Mouse (Mus musculus) hindbrain, embryonic 11.5 days (tissue): Measurements from ENCODE around the gene Mctp1. TPM values are rescaled to one million over a fixed set of nuclear protein-coding genes. Genes with fewer than 3 reads are reported as not detected.

ENCODE experiments used
- ATAC-seq: fragments of 200-750 bp; cut with Nextera tagmentation; 2 replicates; pipeline ENCODE4 v1.8.0; 2017; ENCODE audit warnings: mild to moderate bottlenecking, moderate TSS enrichment, moderate library complexity; ENCODE audit not compliant: low FRiP score
- DNase-seq: peaks from one replicate; pipeline ENCODE4 v3.0.0-alpha.2; 2015; ENCODE audit warnings: low spot score
- H3K27ac ChIP-seq: fragments of 300-500 bp; sonication (generic); 2 replicates; pipeline ENCODE4 v1.5.1; 2014; ENCODE audit warnings: mild to moderate bottlenecking, low read depth, low read length
- H3K27me3 ChIP-seq: fragments of 300-500 bp; sonication (generic); 2 replicates; pipeline ENCODE4 v1.6.1; 2014; ENCODE audit warnings: mild to moderate bottlenecking, low read length, moderate library complexity, mixed read lengths; ENCODE audit not compliant: control insufficient read depth, insufficient read depth
- H3K36me3 ChIP-seq: fragments of 300-500 bp; sonication (generic); 2 replicates; pipeline ENCODE4 v1.6.1; 2014; ENCODE audit warnings: mild to moderate bottlenecking, low read length, moderate library complexity, mixed read lengths; ENCODE audit not compliant: control insufficient read depth, insufficient read depth
- H3K4me1 ChIP-seq: fragments of 300-500 bp; sonication (generic); replicated peaks from 2 replicates; pipeline ENCODE4 v1.6.1; 2014; ENCODE audit warnings: low read length, mixed read lengths; ENCODE audit not compliant: control insufficient read depth, insufficient read depth
- H3K4me2 ChIP-seq: fragments of 300-500 bp; sonication (generic); replicated peaks from 2 replicates; pipeline ENCODE4 v1.6.1; 2014; ENCODE audit warnings: mild to moderate bottlenecking, low read depth, low read length
- H3K4me3 ChIP-seq: fragments of 300-500 bp; sonication (generic); 2 replicates; pipeline ENCODE4 v1.5.1; 2014; ENCODE audit warnings: low read depth, low read length
- H3K9ac ChIP-seq: fragments of 300-500 bp; sonication (generic); 2 replicates; pipeline ENCODE4 v1.6.1; 2014; ENCODE audit warnings: low read depth, low read length
- H3K9me3 ChIP-seq: fragments of 300-500 bp; sonication (generic); 2 replicates; pipeline ENCODE4 v1.6.1; 2016; ENCODE audit warnings: low read length; ENCODE audit not compliant: control insufficient read depth
- WGBS: fragments of 180-500 bp; shearing (Covaris S2); extraction: QIAGEN DNeasy Blood & Tissue Kit; methylation state at CpG from one replicate; pipeline ENCODE4 v1.1.7; 2014; 5-methylcytosine and 5-hydroxymethylcytosine counted together
- polyA plus RNA-seq: library from polyadenylated mRNA; unstranded; fragments of >200 nt; fragmentation: Nextera tagmentation; extraction: Ambion mirVana; gene quantifications from 2 replicates; pipeline ENCODE4 v1.2.1, GENCODE M21; 2014

Mctp1 gene
- polyA plus RNA-seq, 1 experiment from 2014 or later, result 3.4 TPM

DNA sequence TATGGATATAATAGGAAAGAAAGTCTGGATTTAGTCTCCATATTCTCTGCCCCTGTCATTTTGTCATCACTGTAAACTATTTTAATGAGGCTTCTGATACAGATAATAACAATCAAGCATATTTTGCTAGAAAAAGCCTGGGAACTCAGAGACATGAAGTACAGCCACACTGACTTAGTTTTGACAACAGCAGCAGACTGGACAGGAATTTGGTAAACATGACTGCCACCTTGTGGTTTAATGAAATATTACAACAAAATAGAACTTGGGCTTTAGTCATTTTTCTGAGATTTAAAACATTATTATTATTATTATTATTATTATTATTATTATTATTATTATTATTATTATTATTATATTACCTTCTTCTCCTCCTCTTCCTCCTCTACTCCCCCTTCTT lies 297.0 kb downstream of the Mctp1 start:
- Histone ChIP-seq H3K4me3 (no peak overlapping the region), H3K9me3 (no peaks in the 10 kb centered on the region)

DNA sequence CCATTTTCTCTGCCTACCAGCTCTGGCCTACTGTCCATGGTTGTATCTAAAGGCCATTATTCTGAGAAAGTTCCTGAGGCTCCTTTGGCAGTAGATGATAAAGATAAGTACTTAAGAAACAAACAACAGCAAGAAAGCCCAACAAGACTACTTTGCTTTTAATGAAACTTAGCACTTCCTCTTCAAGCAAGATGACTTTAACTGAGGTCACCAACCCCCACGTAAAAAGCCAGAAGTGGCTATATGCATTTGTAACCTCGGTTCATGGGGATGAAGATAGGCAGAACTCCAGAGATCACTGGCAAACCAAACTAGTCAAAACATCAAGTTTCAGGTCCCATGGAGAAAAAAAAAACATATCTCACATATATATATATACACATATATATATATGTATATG lies 305.0 kb downstream of the Mctp1 start:
- H3K9me3 ChIP-seq, result no peaks in the 10 kb centered on the region
- ATAC-seq, result no peak
- H3K4me1 ChIP-seq, result no peaks in the 10 kb centered on the region

More for the DNA sequence above, 297.0 kb downstream of the Mctp1 start:
- Histone ChIP-seq H3K4me2 (no peak overlapping the region), H3K36me3 (no peaks in the 10 kb centered on the region), H3K27ac (no peak overlapping the region), H3K27me3 (no peaks in the 10 kb centered on the region), H3K9ac (no peak overlapping the region), H3K4me1 (no peaks in the 10 kb centered on the region)
- DNase-seq (peak; percentile 45), ATAC-seq (peak; percentile 59; the same call in 1 of the 2 replicates)

DNA sequence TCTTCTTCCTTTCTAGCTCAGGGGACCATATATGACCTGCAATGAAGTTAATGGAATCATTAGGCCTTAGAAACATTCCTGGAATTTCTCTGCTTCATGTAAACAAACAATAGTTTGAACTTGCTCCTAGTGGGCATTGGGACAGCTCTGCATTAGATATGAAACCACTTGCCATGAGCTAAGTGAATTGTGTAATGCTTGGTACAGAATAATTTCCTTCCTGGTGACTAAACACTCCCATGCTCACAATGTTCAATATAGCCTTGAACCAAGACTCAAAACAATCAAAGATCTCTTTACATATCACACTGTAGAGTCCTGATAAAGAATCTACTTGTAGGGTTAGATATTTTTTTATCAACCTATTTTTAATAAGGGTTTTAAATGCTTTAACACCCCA lies 305.8 kb downstream of the Mctp1 start:
- H3K27me3 ChIP-seq, result no peaks in the 10 kb centered on the region
- no peaks in the 10 kb centered on the region for H3K4me1 ChIP-seq
- no peak overlapping the region for H3K27ac ChIP-seq
- H3K4me2 ChIP-seq, result no peak overlapping the region
- H3K9me3 ChIP-seq, result no peaks in the 10 kb centered on the region
- DNase-seq, result no peak
- no peak for ATAC-seq
- H3K9ac ChIP-seq, result no peak overlapping the region
- H3K36me3 ChIP-seq, result no peaks in the 10 kb centered on the region
- H3K4me3 ChIP-seq, result no peak overlapping the region

More for the DNA sequence above, 305.0 kb downstream of the Mctp1 start:
- H3K36me3 ChIP-seq, result no peaks in the 10 kb centered on the region
- no peak overlapping the region for H3K9ac ChIP-seq
- no peak for DNase-seq
- H3K4me2 ChIP-seq, result no peak overlapping the region
- no peaks in the 10 kb centered on the region for H3K27me3 ChIP-seq
- WGBS, result 89% methylated on average over 2 of the region's 2 CpGs
- H3K4me3 ChIP-seq, result no peak overlapping the region
- no peak overlapping the region for H3K27ac ChIP-seq

DNA sequence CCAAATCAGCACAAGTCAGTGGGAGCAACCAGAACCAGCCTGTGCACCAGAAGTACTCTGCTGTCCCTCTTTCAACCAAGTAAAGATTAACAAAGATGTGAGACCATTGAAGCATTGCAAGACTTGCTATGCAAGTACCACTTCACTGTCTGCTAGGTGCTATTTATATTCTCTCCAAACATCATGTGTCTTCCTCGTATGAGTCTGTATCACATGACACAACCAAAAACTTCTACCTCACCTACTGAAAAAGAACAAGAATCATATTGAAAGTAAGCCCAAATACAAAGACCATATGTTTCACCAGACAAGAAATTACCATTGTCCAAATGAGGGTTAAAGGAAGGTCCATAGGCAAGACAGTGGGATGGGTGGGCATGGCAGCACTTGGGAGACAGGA lies 306.4 kb downstream of the Mctp1 start:
- Histone ChIP-seq H3K4me3 (no peak overlapping the region), H3K27ac (no peak overlapping the region), H3K9me3 (no peaks in the 10 kb centered on the region), H3K9ac (no peak overlapping the region), H3K27me3 (no peaks in the 10 kb centered on the region), H3K4me2 (no peak overlapping the region), H3K4me1 (no peaks in the 10 kb centered on the region), H3K36me3 (no peaks in the 10 kb centered on the region)
- ATAC-seq (no peak), DNase-seq (no peak)
- WGBS, result 83% methylated on average over 1 of the region's 1 CpGs

DNA sequence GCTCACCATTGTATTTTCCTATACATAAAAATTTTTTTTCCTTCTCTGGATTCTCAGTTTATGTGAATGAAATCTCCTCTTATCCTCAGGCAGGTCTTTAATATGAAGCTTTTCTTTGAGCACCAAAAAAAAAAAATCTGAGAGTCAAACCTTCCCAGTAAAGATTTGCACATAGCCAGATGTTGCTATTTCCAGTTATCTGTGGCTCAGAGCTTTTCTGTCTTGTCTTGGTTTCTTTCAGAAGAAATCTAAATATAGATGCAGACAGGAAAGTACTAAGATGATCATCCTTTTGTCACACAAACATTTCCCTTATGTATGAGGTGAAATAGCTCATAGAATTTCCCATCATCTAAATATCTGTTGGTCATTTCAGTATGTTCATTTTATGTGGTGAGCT lies 349.7 kb downstream of the Mctp1 start:
- Histone ChIP-seq H3K9me3 (no peaks in the 10 kb centered on the region), H3K27me3 (no peaks in the 10 kb centered on the region), H3K4me3 (no peak overlapping the region), H3K36me3 (no peaks in the 10 kb centered on the region), H3K4me2 (no peak overlapping the region), H3K27ac (no peak overlapping the region), H3K9ac (no peak overlapping the region), H3K4me1 (no peaks in the 10 kb centered on the region)
- DNase-seq, result no peak
- ATAC-seq, result no peak

DNA sequence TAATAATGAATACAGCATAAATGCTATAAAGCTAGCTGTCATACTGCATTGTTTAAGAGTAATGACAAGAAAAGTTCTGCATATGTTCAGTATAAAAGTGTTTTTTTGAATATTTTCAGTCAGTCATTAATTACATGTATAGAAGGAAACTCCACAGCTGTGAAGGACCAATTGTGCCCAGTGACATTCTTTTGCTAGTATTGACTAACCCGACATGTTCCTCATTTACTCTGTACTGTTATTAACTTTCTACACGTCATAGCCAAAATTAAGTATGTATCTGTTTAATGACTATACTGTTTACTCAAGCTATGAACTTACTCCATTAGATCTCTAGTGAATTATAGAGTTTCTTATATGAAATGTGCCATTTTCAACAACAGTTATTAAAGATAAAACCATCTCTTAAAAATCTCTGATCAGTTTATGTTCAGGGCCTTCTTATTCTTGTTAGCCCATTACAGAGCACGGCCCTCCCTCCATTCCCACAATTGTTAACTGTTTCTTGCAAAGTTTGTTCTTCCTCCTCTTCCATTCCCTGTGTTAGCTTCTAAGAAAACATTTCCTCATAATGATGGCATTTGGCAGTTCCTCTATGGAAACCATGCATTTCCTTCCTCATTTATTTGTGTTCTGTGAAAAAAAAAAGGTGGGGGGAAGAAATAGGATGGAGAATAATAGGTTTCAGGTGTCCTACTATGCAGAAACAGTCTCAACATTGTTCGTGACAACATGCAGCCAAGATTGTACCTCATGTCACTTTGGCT lies 366.5 kb downstream of the Mctp1 start:
- no peaks in the 10 kb centered on the region for H3K4me1 ChIP-seq
- WGBS, result 83% methylated on average over 4 of the region's 4 CpGs
- no peak for DNase-seq

DNA sequence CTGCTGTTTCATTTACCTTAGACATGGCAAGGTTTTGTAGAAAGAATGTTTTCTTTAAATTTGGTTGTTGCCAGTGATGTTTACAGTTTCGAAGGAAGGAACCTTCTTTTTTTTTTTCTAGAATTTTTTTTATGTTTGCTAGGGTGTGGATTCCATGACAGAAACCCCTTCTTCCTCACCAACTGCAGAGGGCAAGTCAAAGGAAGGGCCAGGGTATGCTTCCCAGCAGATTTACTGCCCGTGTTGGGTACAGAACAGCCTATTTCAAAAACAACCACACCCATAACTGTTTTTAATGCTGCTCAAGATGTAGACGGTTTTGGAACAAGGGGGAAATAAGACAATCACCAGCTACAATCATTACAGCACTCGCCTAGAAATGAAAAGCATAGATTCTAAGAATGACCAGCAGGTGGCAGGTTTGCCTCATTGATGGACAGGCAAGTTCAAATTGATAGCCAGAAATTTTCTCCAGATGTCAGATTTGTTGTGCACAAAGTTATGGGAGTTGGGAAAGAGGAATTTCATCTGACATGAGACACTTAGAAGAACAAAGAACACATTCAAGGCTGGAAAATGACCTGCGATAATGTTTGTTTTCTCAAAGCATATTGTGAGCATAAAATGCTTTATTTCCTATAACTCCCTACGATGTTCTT lies 375.6 kb downstream of the Mctp1 start:
- 25% methylated on average over 6 of the region's 6 CpGs for WGBS
- H3K36me3 ChIP-seq, result no peaks in the 10 kb centered on the region
- peak; percentile 80 for DNase-seq
- no peak overlapping the region for H3K4me3 ChIP-seq
- peak; percentile 62; the same call in 1 of the 2 replicates for ATAC-seq
- no peak overlapping the region for H3K9ac ChIP-seq
- H3K9me3 ChIP-seq, result no peaks in the 10 kb centered on the region
- H3K27ac ChIP-seq, result no peak overlapping the region
- no peaks in the 10 kb centered on the region for H3K4me1 ChIP-seq
- no peaks in the 10 kb centered on the region for H3K27me3 ChIP-seq
- no peak overlapping the region for H3K4me2 ChIP-seq

More for the DNA sequence above, 366.5 kb downstream of the Mctp1 start:
- no peaks in the 10 kb centered on the region for H3K27me3 ChIP-seq
- H3K4me2 ChIP-seq, result no peak overlapping the region
- no peak for ATAC-seq
- H3K9me3 ChIP-seq, result no peaks in the 10 kb centered on the region
- H3K4me3 ChIP-seq, result no peak overlapping the region
- no peak overlapping the region for H3K27ac ChIP-seq
- no peak overlapping the region for H3K9ac ChIP-seq
- no peaks in the 10 kb centered on the region for H3K36me3 ChIP-seq

DNA sequence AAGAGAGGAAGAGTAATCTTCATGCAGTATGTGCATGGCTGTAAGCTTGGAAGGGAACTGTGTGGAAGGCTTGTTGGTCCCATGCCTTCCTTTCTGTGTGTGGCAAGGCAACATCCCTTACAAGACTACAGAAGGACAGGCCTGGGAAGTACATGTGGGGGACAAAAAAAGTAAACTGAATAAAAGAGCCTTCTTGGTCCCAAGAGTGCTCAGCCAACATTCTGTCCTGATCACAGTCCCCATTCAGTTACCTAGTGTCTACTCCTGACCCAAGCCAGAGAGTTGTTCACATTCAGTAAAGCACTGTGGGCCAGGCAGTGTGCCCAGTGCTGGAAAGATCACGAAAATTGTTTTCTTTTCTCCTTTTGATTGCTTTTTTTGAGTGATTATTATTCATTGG lies 415.3 kb downstream of the Mctp1 start:
- Histone ChIP-seq H3K27me3 (no peaks in the 10 kb centered on the region), H3K9ac (no peak overlapping the region), H3K36me3 (no peaks in the 10 kb centered on the region), H3K4me1 (no peaks in the 10 kb centered on the region), H3K27ac (no peak overlapping the region), H3K4me2 (no peak overlapping the region), H3K4me3 (no peak overlapping the region), H3K9me3 (no peaks in the 10 kb centered on the region)
- no peak for ATAC-seq
- WGBS, result 76% methylated on average over 1 of the region's 1 CpGs
- DNase-seq, result no peak

DNA sequence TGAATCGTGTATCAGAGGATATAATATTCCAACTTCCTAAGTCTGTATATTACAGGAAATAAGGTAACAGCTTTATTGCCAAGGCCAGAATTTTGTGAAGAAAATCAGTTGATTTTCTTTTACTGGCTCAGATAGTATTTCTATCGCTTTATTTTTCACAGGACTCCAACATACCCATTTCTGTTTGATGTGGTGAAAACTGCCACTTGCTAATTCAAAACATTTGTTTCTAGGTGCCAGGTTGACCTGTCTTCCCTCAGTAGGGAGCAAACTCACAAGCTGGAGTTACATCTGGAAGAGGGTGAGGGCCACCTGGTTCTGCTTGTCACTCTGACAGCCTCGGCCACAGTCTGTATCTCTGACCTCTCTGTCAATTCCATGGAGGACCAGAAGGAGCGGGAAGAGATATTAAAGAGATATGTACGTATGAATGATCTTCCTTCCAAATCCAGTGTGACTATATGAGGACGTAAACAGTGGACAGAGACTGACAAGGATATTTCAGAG lies 416.8 kb downstream of the Mctp1 start:
- Histone ChIP-seq H3K4me1 (no peaks in the 10 kb centered on the region), H3K9ac (no peak overlapping the region), H3K9me3 (no peaks in the 10 kb centered on the region), H3K4me2 (no peak overlapping the region), H3K27me3 (no peaks in the 10 kb centered on the region), H3K27ac (no peak overlapping the region), H3K4me3 (no peak overlapping the region), H3K36me3 (no peaks in the 10 kb centered on the region)
- ATAC-seq (no peak), DNase-seq (no peak)
- WGBS, result 66% methylated on average over 6 of the region's 6 CpGs
